Mouse (Mus musculus) G1E (cell line): ENCODE data around the gene Aurkaip1. TPM values are rescaled to one million over a fixed set of nuclear protein-coding genes. Genes with fewer than 3 reads are reported as not detected.

Experiments
- ATAC-seq: 2 replicates; pipeline ENCODE4 v1.8.0; 2016; ENCODE audit warnings: mild to moderate bottlenecking; ENCODE audit not compliant: insufficient number of reproducible peaks, poor library complexity, low FRiP score, severe bottlenecking; ENCODE audit errors: extremely low read depth
- DNase-seq: peaks from one replicate; pipeline ENCODE4 v3.0.0; 2012; ENCODE audit warnings: low spot score
- H3K27me3 ChIP-seq: 2 replicates; pipeline ENCODE4 v1.6.1; 2012; ENCODE audit warnings: mild to moderate bottlenecking, low read length, inconsistent platforms; ENCODE audit not compliant: insufficient read depth
- H3K36me3 ChIP-seq: replicated peaks from 2 replicates; pipeline ENCODE3; 2012; ENCODE audit warnings: mild to moderate bottlenecking, inconsistent platforms
- H3K4me1 ChIP-seq: 2 replicates; pipeline ENCODE4 v1.6.1; 2012; ENCODE audit warnings: low read depth, low read length, inconsistent platforms, mixed read lengths; ENCODE audit not compliant: insufficient read depth
- H3K4me3 ChIP-seq: 2 replicates; pipeline ENCODE4 v1.5.1; 2012; ENCODE audit warnings: low read depth, mild to moderate bottlenecking, inconsistent platforms, low read length, moderate library complexity, mixed read lengths
- H3K9me3 ChIP-seq: replicated peaks from 2 replicates; pipeline ENCODE4 v1.6.1; 2012; ENCODE audit warnings: inconsistent platforms
- CTCF ChIP-seq: IDR thresholded peaks from 2 replicates; pipeline ENCODE4 v1.5.1; 2012; ENCODE audit warnings: low read depth, low read length, inconsistent platforms, mixed read lengths
- GATA1 ChIP-seq: IDR thresholded peaks from 2 replicates; pipeline ENCODE4 v1.6.1; 2012; ENCODE audit warnings: borderline replicate concordance, low read length, inconsistent platforms, mixed read lengths
- GATA2 ChIP-seq: IDR thresholded peaks from 2 replicates; pipeline ENCODE4 v1.6.1; 2012; ENCODE audit warnings: low read depth, low read length, inconsistent platforms, borderline replicate concordance
- POLR2AphosphoS5 ChIP-seq: IDR thresholded peaks from 2 replicates; pipeline ENCODE4 v1.6.1; 2012; ENCODE audit warnings: low read depth, low read length, inconsistent platforms; ENCODE audit not compliant: insufficient replicate concordance
- TAL1 ChIP-seq: conservative IDR thresholded peaks from 2 replicates; pipeline ENCODE4 v1.6.1; 2012; ENCODE audit warnings: low read depth, low read length, inconsistent platforms, mixed read lengths
- polyA plus RNA-seq: library from polyadenylated mRNA; stranded (reverse); fragments of >175 nt; gene quantifications from 2 replicates; pipeline ENCODE4 v1.2.3, GENCODE M21; 2012
- total RNA-seq, 2 experiments: library from RNA; stranded (forward) in 1 of 2; stranded (reverse) in 1 of 2; fragments of 200-1000 nt in 1 of 2; fragments of >200 nt in 1 of 2; fragmentation: Nextera tagmentation in 1 of 2; gene quantifications; 2 replicates each; pipeline ENCODE4 v1.2.3; 2014 to 2017

Gene Aurkaip1
- total and polyA plus RNA-seq, 3 experiments = 155 to 293 (median 160) TPM

DNA sequence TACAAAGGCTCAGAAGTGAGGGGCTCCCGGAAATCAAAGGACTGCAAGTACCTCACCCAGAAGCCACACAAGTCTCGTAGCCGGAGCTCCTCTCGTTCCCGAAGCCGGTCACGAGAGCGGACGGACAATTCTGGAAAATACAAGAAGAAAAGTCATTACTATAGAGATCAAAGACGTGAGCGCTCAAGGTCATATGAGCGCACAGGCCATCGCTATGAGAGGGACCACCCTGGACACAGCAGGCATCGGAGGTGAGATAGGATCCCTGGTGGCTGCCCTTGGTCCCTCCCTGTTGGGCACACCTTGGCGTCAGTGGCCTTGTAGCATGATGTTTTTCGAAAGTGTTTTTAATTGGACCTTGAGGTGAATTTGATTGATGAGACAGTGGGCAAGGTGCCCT lies 7.6 kb upstream of the Aurkaip1 start:
- DNase-seq (no peak), ATAC-seq (no peak)
- Histone ChIP-seq H3K36me3 (peaks cover 97% of the 10 kb centered on the region), H3K4me3 (no peak overlapping the region), H3K27me3 (no peaks in the 10 kb centered on the region), H3K4me1 (peaks cover 27% of the 10 kb centered on the region), H3K9me3 (no peaks in the 10 kb centered on the region)
- TF ChIP-seq POLR2AphosphoS5 (no peak), TAL1 (no peak), GATA2 (no peak), CTCF (no peak), GATA1 (no peak)

DNA sequence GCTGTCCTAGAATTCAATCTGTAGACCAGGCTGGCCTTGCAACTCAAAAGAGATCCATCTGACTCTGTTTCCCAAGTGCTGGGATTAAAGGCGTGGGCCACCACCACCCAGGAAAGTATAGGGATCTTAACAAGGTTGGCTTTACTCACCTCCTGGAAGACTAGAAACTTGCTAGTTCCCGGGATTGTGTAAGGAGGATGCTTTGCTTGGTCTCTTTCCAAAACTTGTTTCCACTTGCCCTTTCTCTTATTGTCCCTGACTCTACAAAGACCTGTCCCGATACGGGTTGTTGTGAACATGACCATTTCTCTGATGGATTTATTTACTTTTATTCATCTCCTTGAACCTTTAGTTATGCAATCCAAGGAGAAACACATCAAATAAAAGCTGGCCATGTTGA lies 1.2 kb upstream of the Aurkaip1 start:
- no peaks in the 10 kb centered on the region for H3K27me3 ChIP-seq
- TF ChIP-seq GATA2 = no peak
- no peak for TF ChIP-seq GATA1
- no peak for TF ChIP-seq CTCF
- no peak for TF ChIP-seq POLR2AphosphoS5
- no peak overlapping the region for H3K4me3 ChIP-seq
- H3K4me1 ChIP-seq = peaks cover 43% of the 10 kb centered on the region
- ATAC-seq (no peak), DNase-seq (no peak)
- peaks cover 78% of the 10 kb centered on the region for H3K36me3 ChIP-seq
- no peaks in the 10 kb centered on the region for H3K9me3 ChIP-seq

DNA sequence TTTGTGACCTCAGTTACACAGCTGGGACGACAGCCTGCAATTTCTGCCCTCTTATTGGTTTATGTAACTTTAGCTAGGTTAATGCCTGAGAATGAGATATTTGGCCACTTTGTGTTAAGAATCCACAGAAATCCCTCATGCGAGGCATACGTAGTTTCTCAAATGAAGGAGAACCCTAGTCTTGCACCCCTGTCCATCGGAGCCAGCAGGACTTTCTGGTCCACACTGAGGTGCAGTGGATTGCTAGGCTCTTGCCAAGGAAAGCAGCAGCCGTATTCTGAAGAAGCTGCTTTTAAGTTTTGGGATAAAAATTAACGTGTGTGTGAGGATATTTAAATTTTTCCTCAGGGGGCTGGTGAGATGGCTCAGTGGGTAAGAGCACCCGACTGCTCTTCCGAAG lies 476 bp upstream of the Aurkaip1 start:
- TF ChIP-seq GATA1 = no peak
- TF ChIP-seq POLR2AphosphoS5 = no peak
- no peak for TF ChIP-seq CTCF
- TF ChIP-seq TAL1 = no peak
- no peak for TF ChIP-seq GATA2
- Histone ChIP-seq H3K4me1 (peaks cover 42% of the 10 kb centered on the region), H3K36me3 (peaks cover 77% of the 10 kb centered on the region), H3K27me3 (no peaks in the 10 kb centered on the region), H3K4me3 (no peak overlapping the region; the same call in 1 of the 2 replicates), H3K9me3 (no peaks in the 10 kb centered on the region)
- ATAC-seq (no peak), DNase-seq (no peak)

DNA sequence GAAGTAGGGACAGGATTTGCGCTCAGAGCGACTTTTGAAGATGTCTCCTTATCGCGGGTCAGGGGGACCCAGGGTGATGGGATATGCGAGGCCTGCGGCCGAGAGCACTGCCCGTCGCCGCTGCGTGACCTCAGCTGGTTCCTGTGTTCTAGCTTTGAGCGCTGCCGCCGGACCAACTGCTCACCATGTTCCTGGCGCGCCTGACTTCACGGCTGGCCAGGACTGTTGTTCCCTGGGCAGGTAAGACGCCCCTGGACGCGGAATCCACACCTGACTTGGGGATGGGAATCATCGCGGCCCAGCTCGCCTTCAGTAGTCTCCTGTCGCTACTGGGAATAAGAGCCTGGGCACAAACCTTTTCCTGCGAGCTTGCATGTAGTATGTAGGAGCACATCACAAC lies 759 bp downstream of the Aurkaip1 start:
- no peak for DNase-seq

DNA sequence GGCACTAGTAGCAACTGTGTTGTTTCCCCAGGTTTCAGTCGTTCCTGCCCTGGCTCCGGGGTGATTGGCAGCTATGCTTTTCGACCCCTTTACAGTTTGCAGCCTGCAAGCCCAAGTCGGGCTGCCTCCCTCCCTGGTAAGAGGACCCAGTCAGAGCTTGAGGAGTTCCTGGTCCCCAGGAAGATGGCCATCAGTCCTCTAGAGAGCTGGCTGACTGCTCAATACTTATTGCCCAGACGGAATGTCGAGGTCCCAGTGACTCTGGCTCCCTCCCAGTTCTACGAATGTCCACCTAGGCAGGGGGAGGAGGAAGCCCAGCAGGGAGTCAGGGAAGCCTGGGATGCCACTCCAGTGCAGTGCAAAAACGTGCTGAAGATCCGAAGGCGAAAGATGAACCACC lies 1.2 kb downstream of the Aurkaip1 start:
- Histone ChIP-seq H3K36me3 (peaks cover 61% of the 10 kb centered on the region), H3K4me1 (peaks cover 40% of the 10 kb centered on the region), H3K4me3 (peak overlapping the region; percentile 93), H3K27me3 (no peaks in the 10 kb centered on the region), H3K9me3 (no peaks in the 10 kb centered on the region)
- DNase-seq (no peak), ATAC-seq (no peak)
- no peak for TF ChIP-seq TAL1
- no peak for TF ChIP-seq GATA2
- no peak for TF ChIP-seq GATA1
- TF ChIP-seq POLR2AphosphoS5 = no peak
- TF ChIP-seq CTCF = no peak

More for the DNA sequence above, 759 bp downstream of the Aurkaip1 start:
- no peaks in the 10 kb centered on the region for H3K9me3 ChIP-seq
- no peaks in the 10 kb centered on the region for H3K27me3 ChIP-seq
- no peak for ATAC-seq
- H3K4me1 ChIP-seq = peaks cover 42% of the 10 kb centered on the region
- peaks cover 66% of the 10 kb centered on the region for H3K36me3 ChIP-seq
- peak overlapping the region; percentile 93 for H3K4me3 ChIP-seq
- TF ChIP-seq POLR2AphosphoS5 (no peak), GATA2 (no peak), CTCF (no peak), GATA1 (no peak), TAL1 (no peak)

DNA sequence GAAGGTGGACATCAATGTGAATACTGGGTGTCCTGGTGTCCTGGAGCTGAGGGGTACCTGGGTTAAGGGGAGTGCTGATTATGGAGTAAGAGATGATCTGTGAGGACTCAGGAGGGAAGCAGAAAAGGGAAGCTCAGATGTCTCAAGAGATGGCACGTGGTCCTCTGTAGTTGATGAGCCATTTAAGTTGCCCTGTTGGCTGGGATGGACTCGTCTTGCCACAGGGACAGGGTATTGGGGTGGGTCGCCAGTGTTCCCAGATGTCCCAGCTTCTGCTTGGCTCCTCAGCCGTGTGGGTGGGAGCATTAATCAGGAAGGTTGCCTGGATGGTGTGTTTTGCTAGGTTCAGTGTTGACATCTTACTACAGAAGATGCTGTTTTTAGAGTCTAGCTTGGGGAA lies 2.2 kb downstream of the Aurkaip1 start:
- H3K27me3 ChIP-seq = no peaks in the 10 kb centered on the region
- peaks cover 36% of the 10 kb centered on the region for H3K4me1 ChIP-seq
- DNase-seq = no peak
- peaks cover 52% of the 10 kb centered on the region for H3K36me3 ChIP-seq
- no peak overlapping the region; the same call in 1 of the 2 replicates for H3K4me3 ChIP-seq
- TF ChIP-seq CTCF (no peak), POLR2AphosphoS5 (no peak), GATA2 (no peak), GATA1 (no peak), TAL1 (no peak)
- no peak for ATAC-seq
- H3K9me3 ChIP-seq = no peaks in the 10 kb centered on the region

DNA sequence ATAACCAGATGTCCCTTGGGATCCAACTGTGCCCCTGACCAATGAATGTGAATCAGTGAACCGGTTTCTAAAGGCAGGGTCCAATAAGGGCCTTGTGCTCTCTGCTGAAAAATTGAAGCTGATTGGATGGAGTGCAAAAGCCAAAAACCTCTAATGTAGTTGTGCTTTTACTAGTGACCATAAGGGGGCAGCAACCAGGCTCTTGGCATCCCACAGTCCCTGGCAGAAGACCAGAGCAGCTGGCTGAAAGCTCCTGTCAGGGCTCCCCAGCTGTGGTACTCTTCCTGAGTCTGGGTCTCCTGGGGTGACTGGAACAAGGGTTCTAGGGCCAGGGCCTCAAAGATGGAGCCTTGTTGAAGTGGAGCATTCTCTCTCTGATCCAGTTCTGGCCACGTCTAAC lies 2.8 kb downstream of the Aurkaip1 start:
- ATAC-seq = peak; percentile 48
- Histone ChIP-seq H3K4me3 (no peak overlapping the region), H3K9me3 (no peaks in the 10 kb centered on the region), H3K4me1 (peaks cover 36% of the 10 kb centered on the region), H3K27me3 (no peaks in the 10 kb centered on the region), H3K36me3 (peaks cover 48% of the 10 kb centered on the region)
- TF ChIP-seq GATA2 (no peak), CTCF (peak; percentile 40; the same call in 1 of the 2 replicates), POLR2AphosphoS5 (no peak)
- peak; percentile 63 for DNase-seq
